Mouse (Mus musculus) c-Kit-positive CD71-negative TER-119-negative erythroid progenitor cells, embryonic 14.5 days (primary cell): Measurements from ENCODE around the gene Krt39.

Experiments
- DNase-seq: peaks from one replicate; pipeline ENCODE4 v3.0.0-alpha.2; 2013; ENCODE audit warnings: low read depth

The Krt39 gene

DNA sequence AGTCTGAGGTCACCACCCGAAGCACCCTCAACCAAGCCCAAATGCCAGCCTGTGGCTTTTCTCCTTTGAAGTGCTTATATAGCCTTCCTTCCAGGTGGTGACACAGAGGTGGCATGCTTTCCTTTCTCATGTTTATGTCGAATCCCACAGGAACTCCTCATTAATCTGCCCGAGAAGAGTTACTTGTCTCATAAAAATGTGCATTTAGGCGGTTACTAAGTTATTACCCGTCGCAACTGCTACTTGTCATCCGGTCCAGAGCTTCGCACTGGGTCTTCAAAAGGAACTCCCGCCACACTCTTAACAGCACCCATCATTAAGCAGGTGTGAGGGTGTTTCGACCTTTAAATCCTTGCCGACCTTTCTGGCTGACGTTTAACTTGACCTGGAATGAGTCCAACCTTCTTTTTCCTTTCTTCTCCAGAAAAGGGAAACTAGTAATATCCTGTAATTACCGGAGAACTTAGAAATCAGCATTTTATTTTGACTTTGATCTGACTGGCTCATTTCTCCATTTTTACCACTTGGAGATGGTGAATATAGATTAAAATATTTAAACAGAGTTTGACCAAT is at the start of gene Krt39:
Gene Krt39, minus strand, starts transcription at position 51 of the 573 bp plus-strand sequence.
- no peak for DNase-seq

DNA sequence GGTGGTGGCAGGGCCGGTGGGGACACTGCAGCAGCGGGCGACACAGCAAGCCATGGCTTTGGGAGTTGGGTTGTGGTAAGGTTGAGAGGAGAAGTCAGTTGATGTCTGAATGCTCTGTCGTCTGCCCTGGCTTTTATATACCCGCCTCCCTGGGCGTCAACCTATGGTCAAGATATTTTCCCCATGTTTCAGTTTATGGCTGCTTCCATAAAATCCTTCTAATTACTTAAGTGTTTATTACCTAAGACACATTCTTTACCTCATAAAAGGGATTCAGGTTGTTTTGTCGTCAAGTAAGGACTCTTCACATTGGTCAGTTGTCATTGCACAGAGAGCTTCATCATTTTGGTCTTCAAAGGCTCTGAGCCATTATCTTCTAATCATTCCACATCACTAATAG is 45.4 kb upstream of the Krt39 start, which contains the start of gene Krtap3-1:
Gene Krtap3-1, minus strand, starts transcription at position 101 of the 400 bp plus-strand sequence.
- no peak for DNase-seq

DNA sequence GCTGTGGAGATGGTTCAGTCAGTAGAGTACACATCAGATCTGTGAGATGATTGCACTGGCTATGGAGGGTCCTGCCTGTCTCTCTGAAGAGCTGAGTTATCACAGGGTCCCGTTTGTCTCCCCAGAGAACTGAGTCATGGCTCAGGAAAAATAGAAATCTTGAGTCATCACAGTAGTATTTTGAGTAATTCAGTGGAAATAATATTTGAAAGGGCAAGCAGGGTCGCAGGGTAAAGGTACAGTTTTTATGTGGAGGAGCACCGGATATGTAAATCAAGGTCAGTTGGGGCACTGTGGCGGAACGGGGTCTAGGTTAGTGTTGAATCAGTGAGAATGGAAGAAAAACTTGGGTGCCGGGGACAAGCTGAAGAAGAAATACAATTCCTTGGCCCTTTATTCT is 41.4 kb upstream of the Krt39 start:
- DNase-seq = no peak

- DNase-seq = no peak
Observed at GRCm38 (mm10) chr11:99559366-99559765, 38.2 kb upstream of the Krt39 start, which contains the start of gene Gm11939. TSS of gene Gm11939 (minus strand) at chr11:99559466.

DNA sequence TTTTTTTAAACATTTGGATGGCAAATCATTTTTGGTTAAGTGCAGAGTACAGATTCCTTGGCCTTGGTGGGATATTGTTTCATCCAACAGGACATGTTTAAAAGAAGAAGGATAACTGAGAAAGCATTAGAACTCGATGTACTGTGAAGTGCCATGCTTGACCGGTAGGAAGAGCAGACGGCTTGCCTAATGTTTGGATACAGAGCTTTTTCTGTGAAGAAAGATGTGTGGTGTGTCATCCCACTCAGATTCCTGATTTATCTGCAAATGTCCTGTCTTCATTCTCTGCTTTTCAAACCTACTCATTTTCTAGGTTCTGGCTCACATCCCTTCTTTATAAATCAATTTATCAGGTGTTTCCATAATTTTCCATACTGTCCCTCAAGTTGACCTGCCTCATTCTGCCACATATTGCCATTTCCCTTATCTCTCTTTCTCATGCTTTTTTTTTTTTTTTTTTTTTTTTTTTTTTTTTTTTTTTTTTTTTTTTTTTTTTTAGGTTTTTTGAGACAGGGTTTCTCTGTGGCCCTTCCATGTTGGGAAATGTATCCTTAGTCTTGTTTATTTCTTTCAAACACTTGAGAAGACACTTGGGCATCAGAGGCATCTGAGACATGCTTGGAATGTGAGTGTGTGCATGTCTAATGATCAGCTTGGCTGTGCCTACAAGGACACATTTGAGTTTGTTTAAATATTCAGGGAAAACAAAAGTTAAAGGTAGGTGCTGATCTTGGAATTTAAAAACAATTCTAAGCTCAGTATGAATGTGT is 37.0 kb upstream of the Krt39 start:
- DNase-seq = no peak

GRCm38 (mm10) chr11:99556753-99557152 is 35.6 kb upstream of the Krt39 start, which contains the start of gene Krtap3-2:
TSS of gene Krtap3-2 (minus strand) at chr11:99556853.
- no peak for DNase-seq

DNA sequence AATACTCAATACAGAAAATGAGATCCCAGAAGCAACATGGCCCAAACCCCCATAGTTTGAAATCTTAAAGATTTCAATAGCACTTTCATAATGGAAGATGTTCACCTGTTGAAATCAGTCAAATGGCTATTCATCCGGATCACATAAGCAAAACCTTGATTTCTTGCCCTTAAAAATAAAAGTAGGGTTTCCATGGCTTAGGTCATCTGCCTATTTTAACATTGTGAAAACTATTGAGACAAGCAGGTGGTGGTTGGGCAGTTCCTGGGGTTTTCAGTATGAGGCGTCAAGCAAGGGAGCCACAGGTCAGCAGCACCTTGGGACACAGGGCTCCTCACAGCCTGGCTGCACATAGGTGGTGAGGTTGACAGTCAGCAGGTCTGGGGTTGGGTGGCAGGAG is 35.1 kb upstream of the Krt39 start:
- DNase-seq = no peak

DNA sequence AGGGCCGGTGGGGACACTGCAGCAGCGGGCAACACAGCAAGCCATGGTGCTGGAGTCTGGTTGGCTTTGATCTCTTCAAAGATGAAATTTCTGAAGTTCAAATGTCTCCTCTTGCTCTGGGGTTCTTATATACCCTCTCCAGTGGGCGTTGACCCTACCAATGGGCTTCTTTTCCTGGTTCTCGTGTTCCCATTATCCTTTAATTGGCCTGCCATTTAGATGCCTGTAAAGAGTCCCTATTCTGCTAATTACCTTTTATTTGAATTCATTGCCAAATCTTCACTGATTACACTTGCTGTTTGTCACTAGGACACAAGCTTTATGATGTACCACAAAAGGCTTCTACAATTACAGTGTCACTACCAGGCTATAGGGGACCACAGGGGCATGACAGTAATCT is 29.6 kb upstream of the Krt39 start, which contains the start of gene Krtap3-3:
Gene Krtap3-3, minus strand, starts transcription at position 101 of the 400 bp plus-strand sequence.
- DNase-seq = no peak

- no peak for DNase-seq
Observed at GRCm38 (mm10) chr11:99547892-99548291, 26.8 kb upstream of the Krt39 start.

GRCm38 (mm10) chr11:99539721-99540120 is 18.6 kb upstream of the Krt39 start:
- DNase-seq = no peak

DNA sequence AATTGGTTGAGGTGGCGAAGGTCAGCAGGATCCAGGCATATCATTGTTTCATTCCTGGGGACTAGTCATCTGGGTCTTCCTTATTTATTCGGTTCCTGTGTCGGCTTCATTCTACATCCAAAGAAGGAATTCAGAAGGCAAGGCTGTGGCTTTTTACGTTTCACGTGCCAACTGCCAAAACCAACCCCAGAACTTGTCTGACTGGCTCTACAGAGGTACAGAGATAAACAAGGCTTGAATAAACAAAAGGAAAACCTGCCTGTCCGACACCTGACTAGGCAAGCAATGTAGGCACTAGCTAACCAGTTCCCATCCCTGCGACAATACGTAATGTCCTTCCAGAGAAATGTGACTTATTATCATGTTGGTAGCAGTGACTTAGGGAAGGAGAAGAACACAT is 7.0 kb downstream of the Krt39 start:
- no peak for DNase-seq

DNA sequence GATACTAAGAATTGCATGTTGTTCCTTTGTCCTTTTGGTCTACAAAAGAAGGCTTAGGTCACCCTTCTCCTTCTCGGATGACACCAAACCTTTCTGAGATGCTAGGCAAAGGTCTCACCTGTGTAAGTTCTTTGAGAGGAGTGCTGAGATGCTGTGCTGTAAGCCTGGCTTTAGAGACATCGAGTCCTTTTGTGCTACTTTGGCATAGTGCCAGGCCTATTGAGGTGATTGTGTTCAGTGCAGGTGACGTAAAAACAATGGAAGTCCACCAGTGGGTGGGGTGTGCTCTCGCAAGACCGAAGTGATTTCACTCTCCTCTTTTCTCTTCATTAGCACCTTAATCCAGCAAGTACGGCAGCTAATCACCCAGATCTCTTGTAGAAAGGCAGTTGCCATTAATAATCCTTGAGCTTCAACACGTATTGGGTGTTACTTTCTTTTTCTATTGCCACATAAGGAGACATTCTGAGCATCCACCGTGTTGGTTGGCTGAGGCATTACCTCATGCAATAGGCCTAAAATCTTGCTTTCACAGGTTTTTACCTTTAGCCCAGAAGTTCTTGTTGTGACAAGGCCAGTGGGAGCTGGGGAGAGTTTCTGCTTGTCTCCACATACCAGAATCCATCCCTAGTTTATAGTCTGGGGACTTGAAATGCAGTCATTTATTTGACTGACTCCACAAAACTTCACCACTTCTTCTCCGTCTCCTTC is 20.9 kb downstream of the Krt39 start:
- DNase-seq = no peak

GRCm38 (mm10) chr11:99496460-99496859 is 24.7 kb downstream of the Krt39 start:
- no peak for DNase-seq

DNA sequence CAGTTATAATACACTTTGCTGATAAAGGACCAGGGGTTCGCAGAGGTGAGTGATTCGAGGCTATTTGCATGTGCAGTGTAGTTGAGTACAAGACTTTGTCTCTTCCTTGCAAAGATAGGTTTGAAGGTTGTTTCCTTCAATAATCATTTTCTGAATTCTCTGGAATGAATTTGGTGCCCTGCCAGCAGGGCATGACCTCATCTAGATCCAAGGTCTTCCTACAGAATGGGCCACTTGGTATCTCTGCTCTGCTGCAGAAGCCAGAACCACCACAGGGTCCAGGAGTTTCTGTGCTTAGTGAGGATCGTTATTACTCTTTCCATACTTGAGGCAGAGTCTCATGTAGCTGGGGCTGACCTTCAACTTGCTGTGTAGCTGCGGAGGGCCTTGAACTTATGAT is 26.4 kb downstream of the Krt39 start:
- no peak for DNase-seq

GRCm38 (mm10) chr11:99493574-99493850 is 27.6 kb downstream of the Krt39 start:
- no peak for DNase-seq

GRCm38 (mm10) chr11:99492733-99493573 is 28.2 kb downstream of the Krt39 start, which contains the start of gene Krt23:
TSS of gene Krt23 (minus strand) at chr11:99493137.
- DNase-seq = no peak

DNA sequence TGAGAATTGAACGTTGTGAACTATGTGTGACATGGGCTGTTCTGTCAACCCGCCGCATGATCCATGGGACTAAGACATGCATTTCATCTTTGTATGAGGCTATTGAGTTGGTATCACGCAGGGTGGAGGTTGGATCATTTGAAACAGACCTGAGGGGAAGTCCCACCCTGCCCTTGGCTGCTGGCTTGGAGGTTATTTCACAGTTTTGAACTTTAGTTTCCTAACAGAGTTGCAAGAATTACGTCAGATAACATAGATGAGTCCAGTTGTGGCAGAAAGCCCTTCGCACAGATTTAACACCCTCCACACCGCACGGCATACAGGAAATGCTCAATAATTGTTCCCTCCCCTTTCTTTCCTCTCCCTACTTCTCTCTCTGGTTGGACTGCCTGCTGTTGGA is 30.1 kb downstream of the Krt39 start:
- DNase-seq = no peak

DNA sequence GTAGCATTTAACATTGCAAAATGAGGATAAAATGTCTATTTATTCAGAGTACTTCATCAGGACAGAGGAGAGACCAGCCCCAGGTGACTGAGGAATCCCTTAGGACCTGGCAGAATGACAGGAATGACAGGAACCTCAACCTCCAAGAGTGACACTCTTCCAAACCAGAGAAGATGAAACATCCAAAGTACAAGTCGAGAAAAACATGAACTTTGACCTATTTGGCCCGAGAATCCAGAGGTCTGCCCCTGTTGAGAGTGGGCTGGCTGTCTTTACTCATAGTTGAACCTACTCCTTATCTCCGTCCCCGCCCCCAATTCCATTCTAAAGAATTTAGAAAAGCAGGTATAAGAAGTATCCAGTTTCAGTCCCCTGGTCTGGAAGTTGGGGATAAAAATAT is 30.5 kb downstream of the Krt39 start:
- no peak for DNase-seq

DNA sequence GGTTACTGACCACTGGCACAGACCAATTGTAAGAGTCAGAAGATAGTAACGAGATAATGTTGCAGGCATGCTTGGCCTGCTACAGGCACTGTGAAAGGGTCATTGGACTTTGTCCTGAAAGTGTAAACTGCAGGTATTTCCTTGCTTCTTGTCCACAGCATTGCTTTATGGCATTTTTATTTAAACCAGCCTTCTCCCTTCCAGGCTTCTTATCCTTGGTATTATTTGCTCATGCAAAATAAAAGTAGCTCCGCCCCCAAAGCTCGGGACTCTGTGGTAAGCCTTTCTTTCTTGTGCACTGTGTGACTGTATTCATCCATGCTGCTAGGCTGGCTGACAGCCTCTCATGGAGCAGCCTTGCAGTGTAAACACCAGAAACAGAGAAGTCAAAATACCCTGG is 31.9 kb downstream of the Krt39 start:
- no peak for DNase-seq

DNA sequence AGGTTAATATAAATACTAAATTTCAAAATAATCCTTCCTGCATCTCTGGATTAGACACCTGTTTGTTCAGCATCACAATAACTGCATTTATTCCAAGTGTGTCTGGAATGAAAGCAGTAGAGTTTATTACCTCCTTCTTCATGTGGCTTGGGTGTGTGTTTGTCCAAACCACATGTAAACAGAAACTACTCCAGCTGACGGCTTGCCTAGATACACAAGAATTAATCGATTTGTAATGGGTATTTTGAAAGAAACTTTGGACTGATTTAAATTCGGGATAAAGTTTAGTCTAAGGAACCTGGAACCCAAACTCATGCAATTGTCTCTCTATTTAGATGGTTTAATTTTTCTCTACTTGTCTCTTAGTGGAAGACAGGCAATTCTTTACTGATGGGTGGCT is 46.2 kb downstream of the Krt39 start:
- no peak for DNase-seq

DNA sequence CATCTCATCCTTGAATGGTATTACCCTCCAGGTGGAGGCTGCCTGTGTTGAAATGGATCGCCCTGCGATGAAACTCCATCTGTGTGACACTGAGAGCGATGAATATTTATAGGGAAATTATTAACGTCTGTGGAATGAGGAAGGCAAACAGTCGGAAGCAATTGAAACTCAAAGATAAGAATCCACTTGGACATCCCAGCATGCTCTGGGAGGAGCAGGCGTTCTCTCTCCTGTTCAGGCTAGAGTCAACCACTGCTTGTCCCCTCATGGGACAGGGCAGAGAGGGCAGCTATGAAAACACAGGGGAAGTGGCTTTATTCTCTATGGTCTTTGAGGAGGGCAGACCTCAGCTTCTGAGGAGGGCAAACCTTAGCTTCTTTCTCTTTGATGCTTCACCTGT is 47.7 kb downstream of the Krt39 start:
- DNase-seq = no peak

- DNase-seq = no peak
Observed at GRCm38 (mm10) chr11:99472405-99472804, 48.7 kb downstream of the Krt39 start.
